Mouse (Mus musculus): ENCODE data around the gene Dnm3.

GRCm38 (mm10) chr1:162126856-162127792 is 350.7 kb downstream of the Dnm3 start:
- TF ChIP-seq POLR2A (IDR thresholded peaks at IDR 0.05; ENCODE audit: insufficient read depth, low read depth, low read length) (no peak), CTCF (IDR thresholded peaks at IDR 0.05; ENCODE audit: insufficient read depth, low read depth, low read length) (no peak)

Measured in olfactory bulb, adult 2 months (tissue).